In the genomic region with DNA sequence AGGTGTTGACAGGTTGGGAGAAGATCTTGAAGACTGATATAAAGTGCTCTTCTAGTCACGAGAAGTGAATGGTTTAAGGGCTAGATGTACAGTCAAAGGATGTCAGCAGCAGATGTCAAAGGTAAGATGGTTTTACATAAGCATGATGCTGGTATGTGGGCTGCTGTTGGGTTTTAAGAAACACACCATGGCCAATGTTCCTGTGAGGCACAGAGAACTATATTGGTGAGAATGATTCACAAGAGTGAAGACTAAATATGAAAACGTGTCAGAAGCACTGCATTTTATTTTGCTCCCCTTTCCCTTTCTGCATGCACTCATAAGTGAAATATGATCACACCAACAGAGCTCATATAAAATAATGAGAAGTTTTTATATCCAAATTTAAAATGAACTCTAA, we compare ENCODE assay signal across 25 mouse cellular contexts.
"Had no signal": no experiment of that assay in that cellular context is flagged by ENCODE, and none has a peak within 500 bp of the region (broad histone marks: within the 10 kb centered on the region; RNA-seq: fewer than 3 reads in every experiment).

No protein-coding gene starts in this region.

- H3K27ac ChIP-seq: heart, adult 2 months; heart, embryonic 13.5 days; heart, embryonic 15.5 days; hindbrain, embryonic 13.5 days; hindbrain, embryonic 15.5 days; hindbrain, postnatal 0 days; kidney, embryonic 15.5 days; kidney, postnatal 0 days; limb, embryonic 10.5 days; limb, embryonic 12.5 days; liver, embryonic 13.5 days; liver, embryonic 15.5 days had no signal

- ATAC-seq: hindbrain, postnatal 0 days; intestine, embryonic 16.5 days had no signal

- DNase-seq: gastrocnemius, postnatal 14 days; gastrocnemius, postnatal 36 days; heart, adult 11 months; heart, adult 2 months; heart, postnatal 14 days; heart, postnatal 36 days; kidney, adult 11 months; kidney, adult 2 months; kidney, adult 9 months; kidney, postnatal 14 days; kidney, postnatal 36 days; layer of hippocampus, adult 9-11 months; liver; liver, embryonic 13.5 days had no signal

- H3K4me3 ChIP-seq: heart, adult 2 months; heart, embryonic 13.5 days; heart, embryonic 15.5 days; hindbrain, embryonic 13.5 days; hindbrain, embryonic 15.5 days; kidney, embryonic 15.5 days; limb, embryonic 10.5 days; limb, embryonic 12.5 days; liver, embryonic 13.5 days; liver, embryonic 15.5 days had no signal
